Mouse (Mus musculus) induced T-regulatory cell, adult 2 months (primary cell): Measurements from ENCODE around the gene Zfp90.
"Not testable (repeated sequence)": the region's sequence is repeated elsewhere in the genome, so short reads cannot be mapped to it uniquely, and the experiment has no call there.

Source experiments
- DNase-seq: peaks from one replicate; pipeline ENCODE4 v3.0.0-alpha.2; 2012; ENCODE audit warnings: low read depth

Zfp90 gene

DNA sequence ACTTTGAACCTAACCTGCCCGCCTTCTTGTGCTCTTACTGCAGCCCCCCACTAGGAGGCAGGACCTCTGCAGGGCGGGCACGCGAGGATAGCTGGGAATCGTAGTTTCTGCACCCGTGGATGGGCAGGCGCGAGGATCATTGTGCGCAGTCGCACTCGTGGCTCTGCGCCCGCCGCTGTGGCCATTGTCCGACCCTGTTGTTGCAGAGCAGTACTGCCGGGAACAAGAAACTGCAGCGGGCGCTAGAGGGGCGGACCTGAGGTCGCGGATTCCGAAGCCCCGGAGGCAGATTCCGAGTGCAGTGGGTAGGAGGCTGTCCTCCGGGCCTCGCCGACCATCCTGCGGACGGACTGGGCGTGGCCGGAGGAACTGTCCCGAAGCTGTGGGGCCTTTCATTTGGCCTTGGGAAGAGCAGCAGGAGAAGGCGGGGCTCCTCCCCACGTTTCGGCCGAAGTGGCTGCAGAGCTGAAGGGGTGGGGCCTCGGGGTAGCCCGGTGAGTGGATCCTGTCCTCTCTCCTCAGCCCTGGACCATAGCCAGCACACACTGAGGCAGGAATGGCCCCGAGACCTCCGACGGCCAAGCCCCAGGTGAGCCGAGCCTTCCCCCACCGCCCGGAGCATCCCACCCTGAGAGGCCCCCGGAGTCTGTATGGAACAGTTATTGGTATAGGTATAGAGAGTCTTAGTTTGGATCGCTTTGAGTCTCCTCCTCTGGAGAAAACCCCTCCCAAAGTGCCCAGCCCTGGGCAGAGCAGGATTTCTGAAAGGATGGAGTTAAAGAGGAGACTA is at the start of gene Zfp90:
Gene Zfp90 (plus strand): TSS at position 146 of the 790 bp plus-strand sequence.
- DNase-seq = peak; percentile 84

DNA sequence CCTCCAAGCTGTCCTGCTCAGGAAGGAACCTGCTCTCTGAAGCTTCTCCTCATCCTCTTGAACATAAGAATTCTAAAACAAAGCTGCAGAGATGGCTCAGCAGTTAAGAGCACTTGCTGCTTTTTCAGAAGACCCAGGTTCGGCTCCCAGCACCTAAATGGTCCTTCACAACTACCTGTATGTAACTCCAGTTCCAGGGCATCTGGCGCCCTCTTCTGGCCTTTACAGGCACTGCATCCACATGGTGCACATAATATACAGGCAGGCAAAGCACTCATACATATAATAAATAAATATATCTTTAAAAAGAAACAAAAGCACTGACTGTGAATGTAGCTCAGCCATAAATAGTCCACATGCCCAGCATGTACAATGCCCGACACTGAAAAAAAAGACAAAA is 46.6 kb upstream of the Zfp90 start:
- DNase-seq = peak; percentile 17

GRCm38 (mm10) chr8:106369069-106369468 is 46.1 kb upstream of the Zfp90 start:
- no peak for DNase-seq

DNA sequence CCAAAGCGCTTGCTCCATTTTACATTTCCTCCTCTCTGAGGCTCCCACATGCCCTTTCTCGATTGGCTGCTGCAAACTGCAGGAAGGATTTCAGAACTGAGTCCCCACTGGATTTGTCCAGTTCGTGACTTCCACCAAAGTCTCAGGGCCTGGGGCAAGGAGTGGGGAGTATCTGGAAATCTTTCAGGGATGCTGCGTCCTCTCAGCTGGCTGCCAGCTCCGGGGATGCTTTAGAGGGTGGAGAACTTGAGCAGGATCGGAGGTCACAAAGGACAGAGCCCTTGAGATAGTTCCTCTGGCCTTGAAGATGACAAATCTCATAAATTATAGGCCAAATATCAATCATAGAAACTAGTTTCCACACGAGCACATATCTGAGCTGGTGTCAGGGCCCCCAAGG is 39.2 kb upstream of the Zfp90 start:
- DNase-seq = no peak

- no peak for DNase-seq
Measured at GRCm38 (mm10) chr8:106376862-106377261, 38.3 kb upstream of the Zfp90 start.

DNA sequence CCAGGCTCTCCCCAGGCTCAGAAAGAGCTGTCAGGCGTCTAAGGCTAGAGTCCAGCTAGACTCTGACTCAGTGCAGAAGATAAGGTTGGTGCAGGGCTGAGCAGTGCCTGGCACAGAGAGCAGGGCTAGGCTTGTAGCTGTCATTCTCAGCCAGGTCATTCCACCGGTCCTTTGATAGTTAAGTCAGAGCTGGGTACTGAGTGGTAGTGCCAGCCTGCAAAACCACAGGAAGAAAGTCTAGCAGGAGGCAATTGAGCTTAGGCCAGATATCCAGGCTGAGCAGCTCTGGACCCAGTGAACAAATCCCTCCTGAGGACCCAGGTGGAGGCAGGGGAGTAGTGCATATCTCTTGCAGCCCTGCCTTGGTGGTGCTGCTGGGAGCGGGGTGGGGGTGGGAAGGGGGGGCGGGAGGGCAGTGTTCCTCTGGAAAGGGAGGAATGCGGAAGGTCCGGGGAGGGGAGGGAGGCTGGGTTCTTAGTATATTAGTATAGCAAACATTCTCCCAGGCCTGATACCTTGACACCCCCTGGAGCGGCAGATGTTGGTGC is 36.6 kb upstream of the Zfp90 start:
- no peak for DNase-seq

DNA sequence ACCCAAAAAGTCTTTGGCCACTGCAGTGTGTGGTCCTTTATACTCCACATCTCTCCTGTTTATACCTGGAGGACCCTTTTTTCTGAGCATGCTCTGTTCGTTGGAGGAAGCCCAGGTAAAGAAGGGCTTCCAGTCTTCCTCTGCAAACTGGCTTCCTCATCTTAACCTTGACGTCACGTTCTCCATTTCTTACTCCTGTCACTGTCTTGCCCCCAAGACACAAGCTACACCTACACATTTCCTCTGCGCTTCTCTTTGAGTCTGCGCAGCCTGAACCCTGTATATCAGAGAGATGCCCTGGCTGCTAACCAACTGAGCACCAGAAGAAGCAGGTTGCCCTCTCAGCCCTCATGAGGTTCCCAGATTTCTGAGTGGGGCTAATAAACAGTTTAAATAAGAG is 35.8 kb upstream of the Zfp90 start:
- peak; percentile 3 for DNase-seq

DNA sequence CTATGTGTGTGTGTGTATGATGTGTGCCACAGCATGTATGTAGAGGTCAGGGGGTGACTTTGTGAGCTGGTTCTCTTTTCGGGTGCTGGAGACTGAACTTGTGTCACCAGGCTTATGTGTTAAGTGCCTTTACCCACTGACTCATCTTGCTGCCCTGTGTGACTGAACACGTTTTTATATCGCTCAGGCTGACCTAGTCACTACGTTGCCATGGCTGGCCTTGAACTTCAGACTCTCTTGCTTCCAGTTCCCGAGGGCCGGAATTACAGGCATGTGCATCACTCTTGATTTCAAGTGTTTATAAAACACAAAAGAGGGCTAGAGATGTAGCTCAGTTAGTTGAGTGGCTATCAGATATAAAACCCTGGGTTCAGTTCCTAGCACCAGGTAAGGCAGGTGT is 34.1 kb upstream of the Zfp90 start:
- no peak for DNase-seq

DNA sequence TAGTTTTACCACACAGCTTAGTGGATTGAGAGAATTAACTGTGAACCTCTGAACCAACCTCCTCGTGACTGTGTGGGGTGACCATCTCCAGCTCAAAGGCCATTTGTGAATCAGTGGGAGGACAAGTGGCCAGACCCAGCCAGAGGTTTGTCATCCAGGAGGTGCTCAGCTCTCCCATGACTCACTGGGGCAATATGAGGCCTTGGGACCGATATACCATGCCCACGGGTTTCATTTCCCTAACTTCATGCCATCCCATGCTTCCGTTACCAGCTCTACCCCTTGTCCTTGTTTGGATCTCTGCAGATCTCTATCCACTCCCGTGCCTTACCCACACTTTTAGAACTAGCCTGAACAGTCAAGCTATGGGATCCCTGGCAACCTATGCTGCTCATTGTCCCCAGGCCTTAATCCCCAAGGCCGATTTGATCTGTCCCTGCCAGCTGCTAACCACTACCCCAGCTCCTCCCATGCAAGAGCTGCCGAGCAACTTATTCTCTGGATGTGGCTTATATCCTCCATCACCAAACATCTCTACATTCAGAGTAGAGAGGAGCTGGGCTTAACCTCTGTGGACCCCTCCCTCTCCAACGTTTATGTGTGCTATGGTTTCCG is 27.2 kb upstream of the Zfp90 start:
- DNase-seq = no peak

DNA sequence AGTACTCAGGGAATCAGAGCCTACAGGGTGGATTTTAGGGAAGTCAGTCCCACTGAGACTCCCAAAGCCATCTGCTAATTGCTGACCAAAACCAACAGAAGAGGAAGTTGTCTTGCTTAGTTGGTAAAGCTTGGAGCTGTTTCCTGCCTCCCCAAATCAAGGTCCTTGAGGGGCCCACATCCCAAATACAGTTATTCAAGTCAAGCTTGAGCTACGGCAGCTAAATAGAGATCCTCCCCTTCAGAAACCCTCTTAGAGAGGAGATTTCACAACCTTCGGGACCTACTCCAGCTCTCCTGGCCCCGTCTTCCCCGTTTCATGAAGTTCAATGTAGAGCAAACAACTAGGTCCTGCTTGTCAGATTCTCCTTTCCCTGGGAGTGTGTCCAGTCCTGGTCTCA is 20.6 kb upstream of the Zfp90 start:
- DNase-seq = no peak

DNA sequence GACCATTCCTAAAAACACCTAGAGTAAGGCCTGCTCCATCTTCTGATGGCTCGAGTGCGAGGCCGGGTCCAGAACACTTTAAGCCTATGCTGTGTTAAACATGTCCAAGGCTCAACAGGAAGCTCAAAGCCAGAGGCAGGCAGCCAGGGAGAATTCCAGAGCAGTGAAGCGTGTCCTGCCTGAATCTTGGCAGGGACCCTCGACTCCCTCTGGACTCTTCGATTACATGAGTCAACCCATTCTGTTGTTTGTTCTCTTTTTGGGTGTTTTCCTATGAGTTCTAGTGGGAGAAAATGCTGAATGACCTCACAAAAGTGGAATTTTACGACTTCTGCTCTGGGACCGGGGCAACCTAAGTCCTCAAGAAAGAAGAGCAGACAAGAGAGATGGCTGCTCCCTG is 15.4 kb upstream of the Zfp90 start:
- no peak for DNase-seq

GRCm38 (mm10) chr8:106400181-106400580 is 14.9 kb upstream of the Zfp90 start:
- no peak for DNase-seq

- DNase-seq = peak; percentile 21
Measured at GRCm38 (mm10) chr8:106403246-106403933, 11.7 kb upstream of the Zfp90 start.

- no peak for DNase-seq
Measured at GRCm38 (mm10) chr8:106404825-106405224, 10.3 kb upstream of the Zfp90 start.

DNA sequence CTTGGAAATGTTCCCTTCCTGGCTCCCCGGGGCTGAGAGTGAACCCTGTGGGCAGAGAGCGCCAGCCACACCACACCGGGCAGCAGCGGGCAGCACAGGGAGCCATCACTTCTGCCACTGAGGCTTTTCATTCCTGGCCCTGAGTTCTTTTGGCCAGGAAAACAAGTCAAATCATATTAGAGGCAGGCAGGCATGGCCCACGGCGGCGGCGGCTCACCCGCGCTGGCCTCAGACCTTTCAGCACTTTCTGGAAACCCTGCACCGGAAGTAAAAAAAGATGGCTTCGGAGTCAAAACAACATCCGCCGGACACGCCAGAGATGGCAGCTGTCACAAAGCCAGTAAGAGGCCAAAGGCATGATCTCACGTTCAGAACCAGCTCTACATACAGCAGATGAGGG is 9.3 kb upstream of the Zfp90 start:
- DNase-seq = no peak

DNA sequence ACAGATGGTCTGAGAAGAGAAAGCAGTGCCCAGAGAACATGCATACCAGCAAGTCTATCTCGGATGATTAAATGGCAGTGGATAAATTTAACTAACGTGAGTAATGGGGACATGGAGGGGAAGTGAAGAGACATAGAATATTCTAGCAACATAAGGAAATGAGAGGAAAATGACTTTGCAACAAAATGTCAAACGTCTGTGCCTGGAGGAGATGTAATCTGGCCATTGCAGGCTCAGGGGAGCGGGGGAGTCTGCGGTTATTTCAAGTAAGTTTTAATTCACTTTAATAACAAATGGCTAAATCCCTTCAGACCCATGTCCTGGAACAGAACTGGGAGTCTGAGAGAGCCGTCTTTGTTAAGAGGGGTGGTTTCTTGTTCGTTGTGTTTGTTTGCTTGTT is 5.1 kb upstream of the Zfp90 start:
- DNase-seq = no peak

DNA sequence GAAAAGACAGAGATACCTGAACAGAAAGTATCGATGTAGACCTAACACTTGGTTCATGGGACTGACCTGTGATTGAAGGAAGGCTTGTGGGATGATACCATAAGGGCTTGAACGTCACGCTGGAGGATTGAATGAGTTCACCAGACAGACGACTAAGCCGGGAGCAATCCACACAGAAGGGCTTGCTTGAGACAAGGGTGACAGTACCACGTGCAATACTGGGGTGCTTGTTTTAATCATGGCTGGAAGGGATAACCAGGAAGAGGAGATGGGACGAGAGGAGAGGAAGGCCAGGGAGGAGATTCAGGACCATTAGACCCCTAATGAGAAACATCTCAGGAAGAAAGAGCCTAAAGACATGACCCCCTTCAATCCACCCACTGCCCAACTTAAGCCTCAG is 4.6 kb upstream of the Zfp90 start:
- DNase-seq = no peak

DNA sequence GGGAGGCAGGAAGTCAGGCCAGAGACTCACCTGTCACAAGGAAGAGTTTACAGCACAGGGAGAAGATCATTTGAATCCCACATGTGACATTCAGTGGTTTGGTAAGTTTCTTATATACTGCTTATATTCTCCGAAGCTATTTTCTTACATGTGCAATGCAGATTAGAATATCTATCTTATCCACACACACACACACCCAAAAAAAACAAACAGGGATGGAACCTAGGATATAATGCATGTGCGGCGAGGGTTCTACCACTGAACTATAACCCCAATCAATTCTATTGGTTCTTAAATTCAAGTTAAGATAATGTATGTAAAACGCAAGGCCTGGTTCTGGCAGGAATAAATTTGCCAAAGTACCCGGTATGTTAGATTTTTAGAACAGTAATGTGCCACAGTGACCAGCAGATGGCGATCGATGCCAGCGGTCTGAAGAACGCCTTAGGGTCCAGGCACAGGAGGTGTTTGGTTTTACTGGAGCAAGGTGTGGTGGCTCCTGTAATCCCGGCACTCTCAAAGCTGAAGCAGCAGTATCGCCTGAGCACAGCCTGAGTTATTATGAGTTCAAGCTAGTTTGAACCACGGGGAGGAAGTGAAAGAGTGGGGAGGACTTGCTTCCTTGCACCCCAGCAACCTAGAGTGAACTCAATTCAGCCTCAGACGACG is 3.2 kb upstream of the Zfp90 start:
- DNase-seq = peak; percentile 72

DNA sequence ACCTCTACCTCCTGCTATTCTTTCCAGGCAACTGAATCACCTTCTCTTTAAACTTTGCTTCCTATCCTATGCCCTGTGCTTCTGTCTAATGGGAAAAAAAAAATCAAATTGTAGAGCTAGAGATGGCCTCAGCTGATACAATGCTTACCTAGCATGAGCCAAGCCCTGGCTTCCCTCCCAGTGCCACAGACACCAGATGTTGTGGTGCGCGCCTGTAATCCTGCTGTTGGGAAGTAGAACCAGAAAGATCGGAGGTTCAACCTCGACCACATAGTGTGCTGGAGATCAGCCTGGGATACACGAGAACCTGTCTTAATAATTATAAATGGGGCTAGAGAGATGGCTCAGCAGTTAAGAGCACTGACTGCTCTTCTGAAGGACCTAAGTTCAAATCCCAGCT is 2.6 kb downstream of the Zfp90 start:
- no peak for DNase-seq

GRCm38 (mm10) chr8:106431088-106431487 is 16.0 kb downstream of the Zfp90 start:
- DNase-seq = no peak

- not testable (repeated sequence) for DNase-seq
Measured at GRCm38 (mm10) chr8:106431952-106432351, 16.8 kb downstream of the Zfp90 start.

DNA sequence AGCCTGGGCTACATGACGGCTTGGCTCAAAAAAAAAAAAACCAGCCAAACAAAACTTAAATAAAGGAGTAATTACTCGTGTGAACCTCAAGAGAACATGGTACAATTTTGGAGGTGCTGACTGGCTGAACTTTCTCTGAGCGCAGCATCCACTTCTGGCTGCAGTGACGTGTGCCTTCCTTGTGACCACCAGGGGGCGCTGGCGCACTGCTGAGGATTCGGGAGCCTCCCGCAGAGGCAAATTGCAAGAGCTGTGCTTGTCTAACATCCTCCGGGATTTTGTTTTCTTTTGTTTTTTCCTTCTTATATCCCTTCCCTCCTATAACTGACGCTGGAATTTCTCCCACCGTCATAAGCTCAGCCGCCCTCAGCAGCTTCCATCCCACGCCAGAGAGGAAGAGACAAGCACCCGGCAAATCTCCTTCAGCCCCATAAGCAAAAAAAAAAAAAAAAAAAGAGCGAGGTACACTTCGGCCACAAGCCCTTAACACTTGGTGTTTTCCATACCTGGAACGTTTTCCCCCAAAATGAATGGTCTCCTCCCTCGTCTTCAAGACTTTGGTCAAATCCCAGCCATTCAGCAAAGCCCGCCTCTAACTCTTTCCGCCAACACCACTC is 17.9 kb downstream of the Zfp90 start:
- DNase-seq = peak; percentile 77
